Mouse (Mus musculus) neural tube, embryonic 14.5 days (tissue): Measurements from ENCODE around the gene Uevld. TPM values are rescaled to one million over a fixed set of nuclear protein-coding genes. Genes with fewer than 3 reads are reported as not detected.
"Not testable (repeated sequence)": the region's sequence is repeated elsewhere in the genome, so short reads cannot be mapped to it uniquely, and the experiment has no call there.

Source experiments
- ATAC-seq: fragments of 200-750 bp; cut with Nextera tagmentation; 2 replicates; pipeline ENCODE4 v1.8.0; 2017; ENCODE audit warnings: low read depth, mild to moderate bottlenecking, moderate TSS enrichment, moderate library complexity
- H3K27ac ChIP-seq: fragments of 300-500 bp; sonication (generic); 2 replicates; pipeline ENCODE4 v1.5.1; 2014; ENCODE audit warnings: low read depth, mild to moderate bottlenecking, control low read depth, low read length, moderate library complexity, mixed read lengths
- H3K27me3 ChIP-seq: fragments of 300-500 bp; sonication (generic); 2 replicates; pipeline ENCODE4 v1.6.1; 2014; ENCODE audit warnings: low read length; ENCODE audit not compliant: control insufficient read depth, insufficient read depth
- H3K36me3 ChIP-seq: fragments of 300-500 bp; sonication (generic); 2 replicates; pipeline ENCODE4 v1.6.1; 2014; ENCODE audit warnings: low read length, mixed read lengths; ENCODE audit not compliant: control insufficient read depth, insufficient read depth
- H3K4me1 ChIP-seq: fragments of 300-500 bp; sonication (generic); 2 replicates; pipeline ENCODE4 v1.6.1; 2014; ENCODE audit warnings: low read length; ENCODE audit not compliant: control insufficient read depth, insufficient read depth
- H3K4me2 ChIP-seq: fragments of 300-500 bp; sonication (generic); 2 replicates; pipeline ENCODE4 v1.6.1; 2014; ENCODE audit warnings: mild to moderate bottlenecking, low read depth, low read length, control low read depth
- H3K4me3 ChIP-seq: fragments of 300-500 bp; sonication (generic); 2 replicates; pipeline ENCODE4 v1.5.1; 2014; ENCODE audit warnings: low read depth, low read length, control low read depth, mixed read lengths
- H3K9ac ChIP-seq: fragments of 300-500 bp; sonication (generic); replicated peaks from 2 replicates; pipeline ENCODE4 v1.6.1; 2014; ENCODE audit warnings: low read depth, mild to moderate bottlenecking, control low read depth, low read length, mixed read lengths
- H3K9me3 ChIP-seq: fragments of 300-500 bp; sonication (generic); 2 replicates; pipeline ENCODE4 v1.6.1; 2016; ENCODE audit warnings: low read length; ENCODE audit not compliant: control insufficient read depth
- WGBS: fragments of 180-500 bp; shearing (Covaris S2); extraction: QIAGEN DNeasy Blood & Tissue Kit; methylation state at CpG from one replicate; pipeline ENCODE4 v1.1.7; 2014; 5-methylcytosine and 5-hydroxymethylcytosine counted together
- polyA plus RNA-seq: library from polyadenylated mRNA; unstranded; fragments of >200 nt; fragmentation: Nextera tagmentation; extraction: Ambion mirVana; gene quantifications from 2 replicates; pipeline ENCODE4 v1.2.1, GENCODE M21; 2014

The Uevld gene
- polyA plus RNA-seq, 1 experiment from 2014 or later, result 5.5 TPM

- Histone ChIP-seq H3K4me2 (no peak overlapping the region), H3K27ac (no peak overlapping the region), H3K9me3 (no peaks in the 10 kb centered on the region), H3K9ac (no peak overlapping the region), H3K27me3 (no peaks in the 10 kb centered on the region), H3K4me3 (no peak overlapping the region), H3K4me1 (no peaks in the 10 kb centered on the region), H3K36me3 (peaks cover 36% of the 10 kb centered on the region)
- WGBS, result 94% methylated on average over 3 of the region's 3 CpGs
- ATAC-seq, result no peak
These were observed 59.0 kb downstream of the Uevld start for GRCm38 (mm10) chr7:46899343-46899742.

DNA sequence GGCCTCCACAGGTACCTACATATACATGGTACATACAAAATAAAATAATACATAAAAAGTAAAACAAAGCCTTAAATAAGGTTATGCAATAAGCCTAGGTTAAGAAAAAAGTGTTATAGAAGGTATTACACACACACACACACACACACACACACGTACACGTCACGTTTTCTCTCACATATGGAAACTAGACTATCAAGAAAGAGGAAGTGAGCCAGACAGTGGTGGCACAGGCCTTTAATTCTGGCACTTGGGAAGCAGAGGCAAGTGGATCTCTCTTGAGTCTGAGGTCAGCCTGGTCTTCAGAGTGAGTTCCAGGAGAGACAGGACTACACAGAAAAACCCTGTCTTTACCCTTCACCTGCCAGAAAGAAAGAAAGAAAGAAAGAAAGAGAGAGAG is 62.8 kb downstream of the Uevld start:
- no peak overlapping the region for H3K4me3 ChIP-seq
- H3K36me3 ChIP-seq, result peaks cover 44% of the 10 kb centered on the region
- ATAC-seq, result no peak
- no peaks in the 10 kb centered on the region for H3K4me1 ChIP-seq
- no peak overlapping the region for H3K27ac ChIP-seq
- no peak overlapping the region for H3K4me2 ChIP-seq
- no peaks in the 10 kb centered on the region for H3K9me3 ChIP-seq
- no peaks in the 10 kb centered on the region for H3K27me3 ChIP-seq
- no peak overlapping the region for H3K9ac ChIP-seq
- WGBS, result 95% methylated on average over 3 of the region's 3 CpGs

DNA sequence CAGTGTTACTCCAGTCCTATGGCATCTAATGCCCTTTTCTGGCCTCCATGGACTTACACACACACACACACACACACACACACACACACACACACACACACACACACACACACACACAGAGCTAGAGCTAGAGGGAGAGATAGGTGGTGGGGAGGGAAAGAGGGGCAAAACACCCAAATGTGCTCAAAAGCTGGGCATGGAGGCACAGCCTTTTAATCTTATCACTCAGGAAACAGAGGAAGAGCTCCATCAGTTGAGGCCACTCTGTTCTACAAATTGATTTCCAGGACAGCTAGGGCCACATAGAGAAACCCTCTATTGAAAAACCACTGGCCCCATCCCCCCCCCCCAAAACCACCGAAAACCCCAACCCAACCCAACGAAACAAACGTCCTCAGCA is 75.0 kb downstream of the Uevld start:
- Histone ChIP-seq H3K36me3 (peaks cover 9% of the 10 kb centered on the region), H3K27ac (no peak overlapping the region), H3K9ac (no peak overlapping the region), H3K4me1 (no peaks in the 10 kb centered on the region), H3K27me3 (no peaks in the 10 kb centered on the region), H3K9me3 (no peaks in the 10 kb centered on the region), H3K4me3 (no peak overlapping the region), H3K4me2 (no peak overlapping the region)
- WGBS, result 98% methylated on average over 3 of the region's 3 CpGs
- ATAC-seq, result no peak

DNA sequence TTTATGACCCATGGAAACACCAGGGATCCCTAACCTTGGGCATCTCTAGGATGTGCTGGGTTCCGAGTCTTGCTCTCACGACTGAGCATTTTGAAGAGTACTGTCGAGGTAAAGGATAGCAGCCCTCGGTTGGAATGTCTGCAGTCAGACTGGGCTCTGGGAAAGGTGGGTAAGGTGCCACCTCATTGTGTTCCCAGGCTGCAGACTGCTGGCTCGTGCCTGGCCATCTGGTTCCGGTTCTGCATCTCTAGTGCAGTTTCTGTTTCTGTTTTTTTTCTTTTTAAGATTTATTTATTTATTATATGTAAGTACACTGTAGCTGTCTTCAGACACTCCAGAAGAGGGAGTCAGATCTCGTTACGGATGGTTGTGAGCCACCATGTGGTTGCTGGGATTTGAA is 76.4 kb downstream of the Uevld start:
- not testable (repeated sequence) for ATAC-seq, H3K9me3 ChIP-seq, H3K27me3 ChIP-seq, H3K9ac ChIP-seq, H3K4me1 ChIP-seq, H3K4me2 ChIP-seq, H3K36me3 ChIP-seq, H3K4me3 ChIP-seq, H3K27ac ChIP-seq
- 88% methylated on average over 6 of the region's 8 CpGs for WGBS

GRCm38 (mm10) chr7:46880992-46881391 is 77.3 kb downstream of the Uevld start:
- no peak overlapping the region for H3K4me3 ChIP-seq
- no peak overlapping the region for H3K27ac ChIP-seq
- H3K4me1 ChIP-seq, result no peaks in the 10 kb centered on the region
- no peak overlapping the region for H3K9ac ChIP-seq
- no peaks in the 10 kb centered on the region for H3K27me3 ChIP-seq
- no peak overlapping the region for H3K4me2 ChIP-seq
- H3K36me3 ChIP-seq, result peaks cover 3% of the 10 kb centered on the region; the same call in 1 of the 2 replicates
- no peak for ATAC-seq
- H3K9me3 ChIP-seq, result no peaks in the 10 kb centered on the region
- 89% methylated on average over 2 of the region's 2 CpGs for WGBS

DNA sequence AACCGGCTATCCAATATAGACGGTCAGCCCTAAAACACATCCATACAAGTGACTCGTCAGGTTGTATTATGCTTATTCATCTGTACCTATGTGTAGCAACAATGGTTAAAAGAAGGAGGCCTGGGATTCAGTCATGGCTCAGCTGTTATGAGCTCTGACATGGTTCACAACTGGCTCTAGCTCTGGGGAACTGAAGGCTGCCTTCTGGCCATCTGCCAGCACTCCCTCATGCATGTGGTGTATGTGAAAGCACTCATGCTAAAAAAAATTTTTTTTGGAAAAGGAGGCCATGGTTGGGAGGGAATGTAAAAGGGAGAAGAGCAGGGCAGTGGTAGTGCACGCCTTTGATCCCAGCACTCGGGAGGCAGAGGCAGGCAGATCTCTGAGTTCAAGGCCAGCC is 78.5 kb downstream of the Uevld start:
- Histone ChIP-seq H3K9me3 (no peaks in the 10 kb centered on the region), H3K27me3 (no peaks in the 10 kb centered on the region), H3K4me3 (no peak overlapping the region), H3K27ac (no peak overlapping the region), H3K4me1 (no peaks in the 10 kb centered on the region), H3K9ac (no peak overlapping the region), H3K4me2 (no peak overlapping the region), H3K36me3 (peaks cover 3% of the 10 kb centered on the region; the same call in 1 of the 2 replicates)
- 95% methylated on average over 5 of the region's 5 CpGs for WGBS
- no peak for ATAC-seq

GRCm38 (mm10) chr7:46877255-46877654 is 81.1 kb downstream of the Uevld start:
- Histone ChIP-seq H3K9me3 (no peaks in the 10 kb centered on the region), H3K36me3 (no peaks in the 10 kb centered on the region), H3K4me1 (no peaks in the 10 kb centered on the region), H3K4me2 (no peak overlapping the region), H3K9ac (no peak overlapping the region), H3K27me3 (no peaks in the 10 kb centered on the region), H3K4me3 (no peak overlapping the region), H3K27ac (no peak overlapping the region)
- ATAC-seq, result no peak
- WGBS, result 87% methylated on average over 6 of the region's 6 CpGs

GRCm38 (mm10) chr7:46876841-46877240 is 81.5 kb downstream of the Uevld start:
- ATAC-seq, result no peak
- Histone ChIP-seq H3K9me3 (no peaks in the 10 kb centered on the region), H3K36me3 (no peaks in the 10 kb centered on the region), H3K4me1 (no peaks in the 10 kb centered on the region), H3K27ac (no peak overlapping the region), H3K27me3 (no peaks in the 10 kb centered on the region), H3K4me2 (no peak overlapping the region), H3K9ac (no peak overlapping the region), H3K4me3 (no peak overlapping the region)
- WGBS, result 67% methylated on average over 4 of the region's 4 CpGs
